Mouse (Mus musculus): ENCODE data around the gene B3gnt8. TPM values are rescaled to one million over a fixed set of nuclear protein-coding genes. Genes with fewer than 3 reads are reported as not detected.
A peak's percentile ranks its signal among the peaks of the same experiment; 100 is the strongest.

B3gnt8 gene
- polyA plus RNA-seq, 1 experiment: 32.8 TPM

- H3K36me3 ChIP-seq (ENCODE audit: control insufficient read depth, insufficient read depth, low read length): no peaks in the 10 kb centered on the region
- H3K27ac ChIP-seq (ENCODE audit: control insufficient read depth, insufficient read depth, low read length): no peak overlapping the region
- H3K27me3 ChIP-seq (ENCODE audit: control insufficient read depth, insufficient read depth, low read length): no peaks in the 10 kb centered on the region
- 88% methylated on average over 10 of the region's 10 CpGs for WGBS
- H3K4me3 ChIP-seq (ENCODE audit: control insufficient read depth, insufficient read depth, low read length): no peak overlapping the region
- DNase-seq: peak; percentile 68
- TF ChIP-seq POLR2A (IDR thresholded peaks at IDR 0.05; ENCODE audit: control insufficient read depth, extremely low read depth, insufficient read depth, low read length, poor library complexity) (no peak), CTCF (IDR thresholded peaks at IDR 0.05; ENCODE audit: borderline replicate concordance, control insufficient read depth, extremely low read depth, insufficient read depth, low read length, poor library complexity) (peak; percentile 20; the same call in 1 of the 2 replicates)
- peaks cover 27% of the 10 kb centered on the region for H3K4me1 ChIP-seq (replicated peaks; ENCODE audit: control insufficient read depth, insufficient read depth, low read length)
Measured at GRCm38 (mm10) chr7:25625594-25626250, 732 bp upstream of the B3gnt8 start.

- no peaks in the 10 kb centered on the region for H3K36me3 ChIP-seq (ENCODE audit: control insufficient read depth, insufficient read depth, low read length)
- peaks cover 30% of the 10 kb centered on the region for H3K4me1 ChIP-seq (replicated peaks; ENCODE audit: control insufficient read depth, insufficient read depth, low read length)
- WGBS: 20% methylated on average over 38 of the region's 38 CpGs
- H3K4me3 ChIP-seq (ENCODE audit: control insufficient read depth, insufficient read depth, low read length): peak overlapping the region; percentile 52
- peak overlapping the region; percentile 1; the same call in 1 of the 2 replicates for H3K27ac ChIP-seq (ENCODE audit: control insufficient read depth, insufficient read depth, low read length)
- DNase-seq: peak; percentile 75
- TF ChIP-seq POLR2A (IDR thresholded peaks at IDR 0.05; ENCODE audit: control insufficient read depth, extremely low read depth, insufficient read depth, low read length, poor library complexity) (no peak), CTCF (IDR thresholded peaks at IDR 0.05; ENCODE audit: borderline replicate concordance, control insufficient read depth, extremely low read depth, insufficient read depth, low read length, poor library complexity) (no peak)
- no peaks in the 10 kb centered on the region for H3K27me3 ChIP-seq (ENCODE audit: control insufficient read depth, insufficient read depth, low read length)
Measured at GRCm38 (mm10) chr7:25627431-25628322, 1.2 kb downstream of the B3gnt8 start.

GRCm38 (mm10) chr7:25628323-25628620 lies 1.8 kb downstream of the B3gnt8 start:
- no peaks in the 10 kb centered on the region for H3K36me3 ChIP-seq (ENCODE audit: control insufficient read depth, insufficient read depth, low read length)
- H3K4me3 ChIP-seq (ENCODE audit: control insufficient read depth, insufficient read depth, low read length): peak overlapping the region; percentile 52

DNA sequence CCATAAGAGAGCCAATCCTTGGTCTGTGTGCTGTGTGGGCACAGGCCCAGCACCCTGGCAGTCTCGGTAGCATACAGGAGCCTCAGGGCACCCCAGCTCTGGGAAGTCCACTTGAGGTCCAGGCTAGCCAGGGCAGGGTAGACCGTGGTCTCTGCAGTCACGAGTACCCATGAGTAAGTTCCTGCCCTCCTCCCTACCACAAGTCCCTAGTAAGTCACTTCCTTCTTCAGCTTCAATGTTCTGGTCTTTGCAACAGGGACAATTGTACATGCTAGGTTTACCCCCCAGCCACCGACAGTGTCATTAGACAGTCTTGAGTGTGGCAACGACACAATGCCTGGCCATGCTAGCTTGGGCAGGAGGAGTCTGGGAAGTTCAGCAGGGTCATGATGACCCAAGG lies 6.2 kb downstream of the B3gnt8 start:
- Histone ChIP-seq H3K4me1 (replicated peaks; ENCODE audit: control insufficient read depth, insufficient read depth, low read length) (peaks cover 37% of the 10 kb centered on the region), H3K27ac (ENCODE audit: control insufficient read depth, insufficient read depth, low read length) (no peak overlapping the region), H3K36me3 (ENCODE audit: control insufficient read depth, insufficient read depth, low read length) (no peaks in the 10 kb centered on the region), H3K4me3 (ENCODE audit: control insufficient read depth, insufficient read depth, low read length) (no peak overlapping the region), H3K27me3 (ENCODE audit: control insufficient read depth, insufficient read depth, low read length) (no peaks in the 10 kb centered on the region)
- DNase-seq: no peak
- TF ChIP-seq CTCF (IDR thresholded peaks at IDR 0.05; ENCODE audit: borderline replicate concordance, control insufficient read depth, extremely low read depth, insufficient read depth, low read length, poor library complexity) (no peak), POLR2A (IDR thresholded peaks at IDR 0.05; ENCODE audit: control insufficient read depth, extremely low read depth, insufficient read depth, low read length, poor library complexity) (no peak)
- WGBS: 32% methylated on average over 5 of the region's 5 CpGs

More at GRCm38 (mm10) chr7:25628323-25628620, 1.8 kb downstream of the B3gnt8 start:
- no peak for TF ChIP-seq CTCF (IDR thresholded peaks at IDR 0.05; ENCODE audit: borderline replicate concordance, control insufficient read depth, extremely low read depth, insufficient read depth, low read length, poor library complexity)
- TF ChIP-seq POLR2A (IDR thresholded peaks at IDR 0.05; ENCODE audit: control insufficient read depth, extremely low read depth, insufficient read depth, low read length, poor library complexity): no peak
- peaks cover 30% of the 10 kb centered on the region for H3K4me1 ChIP-seq (replicated peaks; ENCODE audit: control insufficient read depth, insufficient read depth, low read length)
- no peaks in the 10 kb centered on the region for H3K27me3 ChIP-seq (ENCODE audit: control insufficient read depth, insufficient read depth, low read length)
- 87% methylated on average over 8 of the region's 8 CpGs for WGBS
- no peak for DNase-seq
- H3K27ac ChIP-seq (ENCODE audit: control insufficient read depth, insufficient read depth, low read length): no peak overlapping the region

- peak; percentile 39 for DNase-seq
- Histone ChIP-seq H3K27me3 (ENCODE audit: control insufficient read depth, insufficient read depth, low read length) (no peaks in the 10 kb centered on the region), H3K4me1 (replicated peaks; ENCODE audit: control insufficient read depth, insufficient read depth, low read length) (peaks cover 20% of the 10 kb centered on the region), H3K36me3 (ENCODE audit: control insufficient read depth, insufficient read depth, low read length) (no peaks in the 10 kb centered on the region), H3K4me3 (ENCODE audit: control insufficient read depth, insufficient read depth, low read length) (no peak overlapping the region), H3K27ac (ENCODE audit: control insufficient read depth, insufficient read depth, low read length) (no peak overlapping the region)
- 7% methylated on average over 3 of the region's 3 CpGs for WGBS
- TF ChIP-seq POLR2A (IDR thresholded peaks at IDR 0.05; ENCODE audit: control insufficient read depth, extremely low read depth, insufficient read depth, low read length, poor library complexity) (no peak), CTCF (IDR thresholded peaks at IDR 0.05; ENCODE audit: borderline replicate concordance, control insufficient read depth, extremely low read depth, insufficient read depth, low read length, poor library complexity) (0 out of 2 replicates have a peak, but pooled peaks have one; percentile 22)
Measured at GRCm38 (mm10) chr7:25636373-25636772, 9.9 kb downstream of the B3gnt8 start.

DNA sequence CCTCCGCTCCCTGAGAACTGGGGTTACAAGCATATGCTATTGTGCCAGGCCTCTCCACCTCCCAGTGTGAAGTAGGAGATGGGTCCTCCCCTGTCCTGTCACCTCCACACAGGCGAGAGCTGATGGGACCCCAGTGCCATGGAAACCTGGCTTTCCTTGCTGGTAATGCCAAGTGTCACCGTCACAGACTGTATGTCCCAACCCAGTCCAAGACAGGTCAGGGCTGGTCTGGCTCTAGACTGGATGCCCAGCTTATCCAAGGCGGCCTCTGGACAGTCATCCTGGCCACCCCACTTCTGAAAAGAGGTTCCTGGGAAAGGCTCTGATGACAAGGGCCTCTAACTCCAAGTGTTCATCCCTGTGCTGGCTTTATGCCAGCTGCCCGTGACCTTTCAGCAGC lies 10.6 kb downstream of the B3gnt8 start:
- Histone ChIP-seq H3K27me3 (ENCODE audit: control insufficient read depth, insufficient read depth, low read length) (no peaks in the 10 kb centered on the region), H3K4me3 (ENCODE audit: control insufficient read depth, insufficient read depth, low read length) (no peak overlapping the region), H3K27ac (ENCODE audit: control insufficient read depth, insufficient read depth, low read length) (no peak overlapping the region), H3K4me1 (replicated peaks; ENCODE audit: control insufficient read depth, insufficient read depth, low read length) (peaks cover 20% of the 10 kb centered on the region), H3K36me3 (ENCODE audit: control insufficient read depth, insufficient read depth, low read length) (no peaks in the 10 kb centered on the region)
- WGBS: 96% methylated on average over 5 of the region's 5 CpGs
- no peak for DNase-seq
- TF ChIP-seq CTCF (IDR thresholded peaks at IDR 0.05; ENCODE audit: borderline replicate concordance, control insufficient read depth, extremely low read depth, insufficient read depth, low read length, poor library complexity) (no peak), POLR2A (IDR thresholded peaks at IDR 0.05; ENCODE audit: control insufficient read depth, extremely low read depth, insufficient read depth, low read length, poor library complexity) (no peak)

All from thymus, adult 2 months (tissue).